Mouse (Mus musculus): ENCODE results near the gene Ube2a.

Ube2a gene

GRCm38 (mm10) chrX:36873765-36874164, at the start of gene Ube2a, which contains the start of gene C330007P06Rik:
Gene Ube2a (plus strand): TSS chrX:36873900.
Gene C330007P06Rik (minus strand): TSS chrX:36874111.
- no peak for DNase-seq (ENCODE audit: low spot score)

GRCm38 (mm10) chrX:36823932-36824711, 49.6 kb upstream of the Ube2a start:
- no peak for DNase-seq (ENCODE audit: low spot score)

GRCm38 (mm10) chrX:36825032-36825431, 48.7 kb upstream of the Ube2a start:
- no peak for DNase-seq (ENCODE audit: low spot score)

GRCm38 (mm10) chrX:36826873-36827272, 46.8 kb upstream of the Ube2a start:
- DNase-seq (ENCODE audit: low spot score): no peak

GRCm38 (mm10) chrX:36830271-36830670, 43.4 kb upstream of the Ube2a start:
- DNase-seq (ENCODE audit: low spot score): peak; percentile 47

GRCm38 (mm10) chrX:36831632-36832031, 42.1 kb upstream of the Ube2a start:
- no peak for DNase-seq (ENCODE audit: low spot score)

- DNase-seq (ENCODE audit: low spot score): peak; percentile 80
Measured at GRCm38 (mm10) chrX:36833397-36834084, 40.2 kb upstream of the Ube2a start.

- no peak for DNase-seq (ENCODE audit: low spot score)
Measured at GRCm38 (mm10) chrX:36837069-36837676, 36.5 kb upstream of the Ube2a start.

- DNase-seq (ENCODE audit: low spot score): no peak
Measured at GRCm38 (mm10) chrX:36839391-36839790, 34.3 kb upstream of the Ube2a start.

GRCm38 (mm10) chrX:36841698-36842097, 32.0 kb upstream of the Ube2a start:
- no peak for DNase-seq (ENCODE audit: low spot score)

GRCm38 (mm10) chrX:36843346-36843990, 30.2 kb upstream of the Ube2a start:
- no peak for DNase-seq (ENCODE audit: low spot score)

- no peak for DNase-seq (ENCODE audit: low spot score)
Measured at GRCm38 (mm10) chrX:36847152-36847551, 26.5 kb upstream of the Ube2a start.

GRCm38 (mm10) chrX:36852631-36853030, 21.1 kb upstream of the Ube2a start:
- DNase-seq (ENCODE audit: low spot score): no peak

- peak; percentile 81 for DNase-seq (ENCODE audit: low spot score)
Measured at GRCm38 (mm10) chrX:36863766-36864608, 9.7 kb upstream of the Ube2a start.

- DNase-seq (ENCODE audit: low spot score): no peak
Measured at GRCm38 (mm10) chrX:36864609-36865328, 8.9 kb upstream of the Ube2a start.

GRCm38 (mm10) chrX:36870372-36870771, 3.3 kb upstream of the Ube2a start:
- no peak for DNase-seq (ENCODE audit: low spot score)

GRCm38 (mm10) chrX:36874178-36874696, 537 bp downstream of the Ube2a start:
- peak; percentile 84 for DNase-seq (ENCODE audit: low spot score)

- peak; percentile 24 for DNase-seq (ENCODE audit: low spot score)
Measured at GRCm38 (mm10) chrX:36874704-36875128, 1.0 kb downstream of the Ube2a start.

GRCm38 (mm10) chrX:36884719-36885118, 11.0 kb downstream of the Ube2a start:
- DNase-seq (ENCODE audit: low spot score): peak; percentile 18

- DNase-seq (ENCODE audit: low spot score): peak; percentile 26
Measured at GRCm38 (mm10) chrX:36898931-36899330, 25.2 kb downstream of the Ube2a start.

Measured in retina, embryonic 14.5 days (tissue).